Mouse (Mus musculus) CH12F3 (cell line): ENCODE data around the gene Kcnc4.

Experiments used
- in situ Hi-C: fragments of 300-500 bp; cut with MboI; formaldehyde crosslinking; loops from 2 replicates; pipeline ENCODE4 v1.14.3; 2020; ENCODE audit warnings: low sequenced_read_pairs

Gene Kcnc4

DNA sequence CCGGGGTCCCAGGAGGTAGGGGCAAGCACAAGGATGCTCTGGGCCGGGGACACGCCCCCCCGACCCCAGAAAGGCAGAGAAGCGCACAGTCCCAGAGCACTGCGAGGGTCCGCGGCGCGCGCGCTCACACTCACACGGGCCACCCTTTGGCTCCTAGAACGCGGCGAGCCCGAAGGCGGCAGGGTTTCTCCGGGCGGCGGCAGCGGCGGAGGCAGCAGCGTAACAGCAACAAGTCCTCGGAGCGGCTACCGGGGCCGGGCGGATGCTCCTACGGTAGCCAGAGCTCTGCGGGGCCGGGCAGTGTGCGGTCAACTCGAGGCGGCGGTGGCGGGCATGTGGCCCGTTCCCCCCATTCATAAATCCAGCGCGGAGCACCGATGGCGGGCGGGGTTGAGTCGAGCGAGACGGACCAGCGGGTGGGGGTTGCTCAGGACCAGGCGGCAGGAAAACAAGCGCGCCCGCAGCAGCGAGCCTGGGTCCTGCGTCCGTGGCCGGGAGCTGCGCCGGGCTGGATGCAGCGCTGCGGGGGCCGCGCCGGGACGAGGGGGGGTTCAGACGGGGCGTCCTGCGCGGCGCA, at the start of gene Kcnc4:
TSS of gene Kcnc4 (minus strand) at position 357 of the 577 bp plus-strand sequence.
- in situ Hi-C loops, result no loop called here

DNA sequence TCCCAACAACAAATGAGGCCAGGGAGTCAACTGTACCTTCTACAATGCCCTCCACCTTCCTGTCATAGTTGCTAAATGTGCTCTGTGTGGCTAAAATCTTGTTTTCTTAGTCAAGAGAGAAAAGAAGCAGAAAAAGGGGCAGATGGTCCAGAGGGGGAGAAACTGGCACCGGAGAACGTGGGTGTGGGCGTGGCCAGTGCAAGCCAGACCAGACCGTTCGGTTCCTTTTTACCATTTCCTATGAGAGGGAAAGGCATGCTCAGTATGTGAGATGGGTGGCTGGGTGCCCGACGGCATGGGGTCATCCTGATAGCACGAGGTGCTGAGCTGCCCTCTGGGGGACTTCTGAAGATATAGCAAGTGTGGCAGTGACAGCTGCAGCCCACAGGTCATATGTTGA, 49.3 kb upstream of the Kcnc4 start:
- in situ Hi-C loops, result no loop called here

DNA sequence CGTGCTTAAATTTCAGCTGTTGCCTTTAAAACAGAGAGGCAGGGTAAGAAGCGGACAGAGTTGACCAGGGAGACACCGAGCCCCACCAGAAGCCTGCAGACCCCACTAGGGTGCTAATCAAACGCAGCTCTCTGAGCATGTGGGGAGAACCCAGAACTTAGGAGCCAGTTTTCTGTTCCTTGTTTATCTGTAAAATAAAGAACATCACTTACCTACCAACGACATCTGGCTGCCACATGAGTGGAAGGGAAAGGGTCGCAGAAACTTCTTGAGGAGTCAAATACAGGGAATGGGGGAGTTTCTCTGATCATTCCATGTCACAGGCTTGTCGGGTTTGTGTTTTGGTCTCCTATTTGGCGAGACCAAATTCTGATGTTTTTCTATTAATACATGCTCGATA, 48.6 kb upstream of the Kcnc4 start:
- in situ Hi-C loops, result no loop called here

DNA sequence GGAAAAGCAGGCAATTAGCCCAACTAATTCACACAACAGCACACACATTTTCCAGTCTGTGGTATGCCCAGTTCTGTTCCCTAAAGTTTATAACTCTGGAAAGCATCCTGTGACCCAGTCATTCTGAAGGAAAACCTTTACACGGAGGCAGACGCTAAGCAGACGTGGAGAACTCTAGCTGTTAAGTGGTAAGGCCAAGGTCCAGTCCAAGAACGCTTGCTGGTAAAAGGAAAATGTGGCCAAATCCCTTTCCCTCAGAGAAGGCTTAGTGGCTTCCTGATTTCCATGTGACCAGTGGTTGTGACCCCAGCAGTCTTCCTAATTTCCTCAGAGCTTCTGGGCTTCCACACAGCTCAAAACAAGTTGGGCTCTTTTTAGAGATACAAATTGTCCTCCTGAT, 47.2 kb upstream of the Kcnc4 start:
- in situ Hi-C loops, result no loop called here

DNA sequence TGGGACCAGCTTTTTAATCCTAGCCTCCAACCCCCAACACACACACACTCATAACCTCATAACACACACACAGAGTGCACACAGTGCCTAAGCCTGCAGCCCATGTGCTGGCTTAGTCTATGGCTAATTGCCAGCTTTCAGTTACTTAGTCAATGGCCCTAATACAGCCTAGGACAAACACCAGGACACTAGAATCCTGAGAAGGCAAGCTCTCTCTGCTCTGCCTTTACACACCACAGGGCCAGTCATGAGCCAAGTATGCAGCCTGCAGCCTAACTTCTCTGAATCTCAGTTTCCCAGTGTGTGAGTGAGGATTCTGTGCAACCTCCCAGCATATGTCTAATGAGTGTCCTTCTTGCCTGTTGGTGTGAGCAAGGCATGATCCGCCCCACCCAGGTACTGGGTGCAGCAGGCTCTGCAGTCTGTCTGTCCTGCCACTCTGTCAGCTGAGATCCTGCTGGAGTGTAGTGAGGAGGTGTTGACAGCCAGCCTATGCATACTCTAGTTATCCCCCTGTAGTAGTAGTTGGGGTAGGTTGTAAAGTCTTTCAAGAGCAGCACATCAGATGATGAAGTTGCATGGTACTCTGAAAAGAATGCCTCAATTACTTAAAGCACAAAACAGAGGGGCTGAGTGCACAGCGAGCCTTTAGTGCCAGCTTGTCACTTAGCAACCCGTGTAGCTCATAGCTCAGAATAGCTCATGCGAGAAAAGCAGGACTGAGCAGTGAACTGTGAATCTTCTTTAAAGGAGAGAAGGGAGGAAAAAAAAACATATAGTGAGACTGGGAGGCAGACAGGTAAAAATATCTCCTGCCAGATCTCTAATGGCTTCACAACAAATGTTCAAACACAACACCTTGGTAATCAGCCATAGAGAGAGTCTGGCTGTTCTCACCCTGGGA, 46.4 kb upstream of the Kcnc4 start:
- in situ Hi-C loops, result no loop called here

DNA sequence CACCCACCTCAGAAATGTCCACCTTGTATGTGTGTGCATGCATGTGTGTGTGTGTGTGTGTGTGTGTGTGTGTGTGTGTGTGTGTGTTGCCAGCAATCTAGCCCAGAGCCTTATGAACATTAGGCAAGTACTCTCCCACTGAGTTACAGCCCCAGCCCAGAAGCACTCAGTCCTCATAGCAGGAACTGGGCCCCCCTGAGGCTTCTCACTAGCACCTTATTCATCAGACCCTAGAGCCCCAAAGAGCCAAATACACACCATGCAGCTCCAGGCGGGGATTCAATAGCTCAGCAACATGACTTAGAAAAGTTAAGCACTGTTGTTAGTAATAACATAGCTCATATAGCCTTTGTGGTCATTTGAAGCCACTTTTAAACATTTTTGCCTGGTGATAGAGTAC, 45.2 kb upstream of the Kcnc4 start:
- in situ Hi-C loops, result no loop called here

DNA sequence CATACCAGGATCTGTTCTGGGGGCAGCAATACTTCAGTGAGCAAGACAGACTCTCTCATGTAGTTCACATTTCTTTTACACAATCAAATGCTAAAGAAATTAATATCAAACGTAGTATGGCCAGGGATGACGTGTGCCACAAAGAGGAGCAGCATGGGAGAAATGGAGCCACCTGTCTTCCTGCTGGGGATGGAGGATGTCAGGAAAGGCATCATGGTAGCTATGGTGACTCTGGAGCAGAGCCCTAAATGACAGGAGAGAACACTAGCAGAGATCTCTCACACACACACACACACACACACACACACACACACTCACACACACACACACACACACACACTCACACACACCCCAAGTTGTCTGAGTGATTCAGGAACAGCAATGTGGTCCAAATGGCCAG, 44.4 kb upstream of the Kcnc4 start:
- in situ Hi-C loops, result no loop called here

DNA sequence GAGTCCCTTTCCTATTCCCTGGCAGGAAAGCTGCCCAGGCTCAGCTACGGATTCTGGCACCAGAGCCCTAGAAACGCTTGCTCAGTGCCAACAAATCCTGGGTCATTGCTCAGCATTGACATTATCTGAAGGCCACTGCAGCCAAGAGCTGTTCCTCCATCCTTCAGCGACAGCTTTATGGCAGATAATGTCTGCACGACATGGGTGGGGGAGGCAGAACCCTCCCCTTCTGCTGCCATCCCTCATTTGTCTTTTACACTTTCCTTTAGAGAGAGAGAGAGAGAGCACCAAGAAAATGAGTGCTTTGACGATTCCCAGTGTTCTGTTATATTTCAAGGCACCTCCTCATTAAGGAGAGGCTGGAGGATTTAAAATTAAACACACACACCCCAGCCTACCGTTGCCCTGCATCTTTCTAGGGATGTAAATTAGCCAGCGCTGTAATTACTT, 42.4 kb upstream of the Kcnc4 start:
- in situ Hi-C loops, result no loop called here

DNA sequence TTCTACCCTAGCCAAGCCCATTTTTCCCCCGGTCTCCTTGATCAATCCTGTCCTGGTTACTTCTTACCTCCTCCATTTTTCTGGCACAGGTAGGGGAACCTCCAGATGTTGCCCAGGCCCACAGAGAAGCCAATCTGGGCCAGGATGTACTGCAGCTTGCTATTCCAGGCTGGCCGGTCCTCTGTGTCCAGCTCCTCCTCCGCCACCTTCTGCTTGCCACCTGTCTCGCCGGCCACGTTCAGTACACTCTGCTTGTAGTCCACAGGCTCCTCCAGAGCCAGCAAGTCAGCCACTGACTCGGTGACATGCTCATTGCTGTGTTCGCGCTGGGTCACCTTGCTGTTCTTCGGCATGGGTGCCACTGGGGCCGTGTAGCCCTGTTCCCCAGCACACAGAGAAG, 40.9 kb upstream of the Kcnc4 start:
- in situ Hi-C loops, result no loop called here

DNA sequence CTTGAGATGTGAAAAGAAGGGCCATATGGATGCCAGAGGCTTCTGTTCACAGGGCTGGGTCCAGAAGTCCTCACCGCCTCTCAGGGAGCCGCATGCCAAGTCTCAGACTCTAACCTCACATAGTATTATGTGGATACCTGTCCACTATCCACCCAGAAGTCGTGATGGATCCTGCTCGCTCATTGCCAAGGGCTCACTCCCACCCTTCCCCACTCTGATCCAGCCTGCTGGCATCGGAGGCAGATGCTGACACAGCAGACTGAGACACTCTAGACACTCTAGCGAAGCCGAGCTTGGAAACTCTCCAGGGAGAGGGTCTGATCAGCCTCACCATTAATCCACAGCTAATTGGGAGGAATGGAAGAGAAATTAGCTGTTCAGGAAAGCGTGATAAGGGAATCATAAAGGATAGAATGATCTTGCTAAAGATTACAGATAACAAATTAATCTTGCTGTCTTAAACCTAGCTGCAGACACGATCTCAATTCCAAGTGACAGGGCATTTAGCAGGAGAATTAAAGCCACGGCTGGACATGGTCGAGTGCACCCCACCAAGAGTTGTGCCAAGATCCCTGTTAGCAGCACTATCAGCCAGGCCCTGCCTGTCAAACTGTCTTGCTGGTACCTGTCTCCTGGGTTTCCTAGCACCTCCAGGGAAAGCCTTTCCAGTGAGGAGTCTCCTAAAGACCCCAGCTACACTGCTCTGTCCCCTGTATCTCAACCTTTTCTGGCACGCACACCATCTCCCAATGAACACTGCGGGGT, 36.9 kb upstream of the Kcnc4 start:
- in situ Hi-C loops, result no loop called here

DNA sequence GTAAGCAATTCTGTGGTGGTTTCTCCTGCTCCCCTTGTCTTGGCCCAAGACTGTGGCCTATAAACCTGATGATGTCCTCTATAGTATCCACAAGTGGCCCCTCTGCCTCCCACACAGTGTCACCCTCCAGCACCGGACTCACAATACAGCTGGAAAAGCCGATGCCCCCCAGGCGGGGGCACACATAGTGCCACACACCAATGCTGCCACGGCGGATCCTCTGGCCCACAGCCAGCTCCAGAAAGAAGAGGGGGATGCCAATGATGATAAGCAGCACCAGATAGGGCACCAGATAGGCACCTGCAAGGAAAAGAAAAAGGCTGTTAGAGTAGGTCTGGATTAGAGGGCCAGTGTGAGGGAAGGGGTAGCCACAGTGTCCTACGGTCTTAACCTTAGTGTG, 36.2 kb upstream of the Kcnc4 start:
- in situ Hi-C loops, result no loop called here

DNA sequence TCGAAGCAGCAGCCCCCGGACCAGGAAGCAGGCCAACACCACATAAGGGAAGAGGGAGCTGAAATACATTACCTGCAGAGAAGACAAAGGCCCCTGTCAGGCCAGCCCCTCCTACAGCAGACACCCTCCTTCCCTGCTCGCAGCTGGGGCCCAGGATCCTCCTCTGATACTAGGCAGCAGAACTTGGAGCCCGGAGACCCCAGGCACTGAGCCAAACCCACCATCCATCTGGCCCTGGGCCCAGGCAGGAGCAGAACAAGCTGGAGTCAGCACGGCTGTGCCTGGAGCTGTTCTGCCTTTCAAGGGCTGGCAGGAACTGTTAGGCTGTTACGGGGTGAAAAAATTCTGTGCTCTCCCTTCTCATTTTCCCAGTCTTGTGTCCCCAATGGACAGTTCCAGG, 32.1 kb upstream of the Kcnc4 start:
- in situ Hi-C loops, result no loop called here

DNA sequence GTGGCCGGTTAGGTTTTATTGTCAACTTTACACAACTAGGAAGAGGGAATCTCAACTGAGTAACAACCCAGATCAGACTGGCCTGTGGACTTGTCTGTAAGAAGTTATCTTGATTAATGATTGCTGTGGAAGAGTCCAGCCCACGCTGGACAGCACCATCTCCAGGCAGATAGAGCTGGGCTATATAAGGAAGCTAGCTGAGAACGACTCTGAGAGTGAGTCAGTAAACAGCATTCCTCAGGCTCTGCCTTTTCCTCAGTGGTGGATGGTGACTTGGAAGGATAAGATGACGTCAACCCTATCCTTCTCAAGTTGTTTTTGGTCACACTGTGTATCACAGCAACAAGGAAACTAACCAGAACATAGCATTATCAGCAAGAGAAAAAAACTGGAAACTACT, 29.3 kb upstream of the Kcnc4 start:
- in situ Hi-C loops, result no loop called here

DNA sequence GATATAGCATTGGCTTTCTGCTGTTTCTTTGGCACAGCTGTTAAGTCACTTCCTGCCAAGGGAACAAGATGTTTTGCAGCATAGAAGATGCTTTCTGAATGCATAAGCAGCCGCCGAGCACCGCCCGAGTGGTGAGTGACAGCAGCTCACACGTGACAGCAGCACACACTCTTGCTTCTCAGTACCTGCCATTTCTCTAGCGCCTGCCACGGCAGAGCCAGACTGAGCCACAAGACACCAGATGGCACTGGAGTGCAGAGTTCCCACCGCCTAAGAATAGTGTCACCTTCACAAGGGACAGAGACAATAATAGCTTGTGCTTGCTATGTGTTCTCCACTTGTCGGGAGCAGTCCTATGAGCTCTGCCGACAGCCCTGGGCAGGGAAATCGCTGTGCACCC, 23.9 kb upstream of the Kcnc4 start:
- in situ Hi-C loops, result no loop called here

DNA sequence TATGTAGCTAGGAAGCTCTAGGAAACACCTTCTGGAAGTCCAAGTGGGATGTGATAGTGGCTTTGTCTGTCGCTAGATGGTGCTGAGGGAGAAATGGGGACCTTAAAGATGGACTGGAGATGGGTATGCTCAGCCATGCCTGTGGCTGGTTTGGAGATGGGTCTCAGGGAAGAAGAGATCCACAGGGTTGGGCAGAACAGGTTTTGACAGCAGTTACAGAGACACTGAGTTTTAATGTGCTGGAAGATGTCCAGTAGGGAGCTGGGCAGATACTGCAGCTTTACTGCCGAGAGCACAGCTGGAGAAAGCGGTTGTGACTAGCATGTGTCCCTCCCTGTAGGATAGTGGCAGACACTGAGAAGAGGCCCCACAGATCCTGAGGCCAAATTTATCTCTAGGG, 21.3 kb upstream of the Kcnc4 start:
- in situ Hi-C loops, result no loop called here

DNA sequence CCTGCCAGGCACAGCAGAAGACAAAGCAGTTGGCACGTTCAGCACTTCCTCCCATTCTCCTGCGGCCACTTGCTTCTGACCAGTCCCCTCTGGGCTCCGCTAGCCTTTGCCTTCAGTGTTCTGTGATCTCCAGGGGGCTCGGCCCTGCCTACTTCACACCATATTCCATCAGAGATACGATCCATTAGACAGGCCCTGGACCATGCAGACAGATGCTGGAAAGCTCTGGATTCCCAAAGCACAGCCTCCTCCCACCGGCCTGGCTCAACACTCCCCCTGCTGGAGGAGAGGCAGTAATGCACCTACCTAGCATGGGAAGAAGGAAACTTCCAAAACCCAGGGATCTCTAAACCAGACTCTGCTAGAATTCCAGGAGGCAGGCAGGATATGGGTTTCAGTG, 12.8 kb upstream of the Kcnc4 start:
- in situ Hi-C loops, result no loop called here

DNA sequence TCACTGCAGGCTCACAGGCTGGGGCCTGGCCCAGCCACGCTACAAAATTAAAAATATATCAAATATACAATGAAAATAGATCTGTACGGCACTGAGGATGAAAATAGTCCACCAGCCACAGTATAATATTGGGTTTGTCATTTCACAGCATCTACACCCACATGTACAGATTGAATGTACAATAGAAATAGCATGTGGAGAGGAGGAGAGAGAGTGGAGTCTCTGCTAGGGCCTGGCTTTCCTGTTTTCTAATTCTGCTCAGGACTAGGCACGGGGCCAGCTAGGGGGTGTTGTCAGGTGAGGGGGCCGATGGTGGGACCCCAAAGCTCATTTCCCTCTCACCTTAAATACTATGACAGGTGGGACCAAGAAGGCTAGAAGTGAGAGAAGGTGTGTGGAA, 9.7 kb upstream of the Kcnc4 start:
- in situ Hi-C loops, result no loop called here

DNA sequence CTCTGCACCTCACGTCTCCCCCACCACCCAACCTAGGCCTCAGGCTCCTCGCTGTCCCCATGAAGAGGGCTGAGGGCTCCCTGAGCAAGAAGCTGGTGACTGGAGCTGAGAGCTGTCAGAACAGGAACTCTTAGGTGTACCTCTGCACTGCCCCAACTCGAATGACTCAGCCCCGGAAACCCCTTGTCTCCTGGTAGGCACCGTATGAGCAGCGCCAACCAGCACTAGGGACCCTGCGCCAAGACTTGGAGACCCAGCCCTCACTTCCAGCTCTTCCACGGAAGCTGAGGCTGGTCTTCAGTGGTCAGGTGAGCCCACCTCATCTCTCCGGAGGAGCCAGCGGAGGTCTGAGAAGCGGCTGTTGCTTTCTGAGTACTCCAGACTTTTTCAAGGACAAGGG, 8.8 kb upstream of the Kcnc4 start:
- in situ Hi-C loops, result no loop called here

DNA sequence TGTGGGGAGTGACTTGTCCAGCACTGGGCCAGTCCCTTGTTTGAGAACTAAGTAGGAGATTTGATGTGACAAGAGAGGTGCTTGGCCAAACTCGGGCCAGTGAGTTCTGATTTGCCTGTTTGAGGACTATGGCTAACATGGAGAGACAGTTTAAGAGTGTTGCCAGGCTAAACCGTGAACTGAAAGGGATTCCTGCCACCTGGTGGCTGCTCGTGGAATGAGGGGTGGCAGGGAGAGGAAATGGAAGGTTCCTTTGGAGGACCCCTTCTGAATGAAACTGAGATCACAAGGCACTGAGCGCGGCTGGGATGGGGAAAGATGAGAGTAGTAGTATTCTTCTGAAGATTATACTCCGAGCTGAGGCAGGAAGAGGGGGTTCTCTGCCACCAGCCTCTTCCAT, 7.2 kb upstream of the Kcnc4 start:
- in situ Hi-C loops, result no loop called here

DNA sequence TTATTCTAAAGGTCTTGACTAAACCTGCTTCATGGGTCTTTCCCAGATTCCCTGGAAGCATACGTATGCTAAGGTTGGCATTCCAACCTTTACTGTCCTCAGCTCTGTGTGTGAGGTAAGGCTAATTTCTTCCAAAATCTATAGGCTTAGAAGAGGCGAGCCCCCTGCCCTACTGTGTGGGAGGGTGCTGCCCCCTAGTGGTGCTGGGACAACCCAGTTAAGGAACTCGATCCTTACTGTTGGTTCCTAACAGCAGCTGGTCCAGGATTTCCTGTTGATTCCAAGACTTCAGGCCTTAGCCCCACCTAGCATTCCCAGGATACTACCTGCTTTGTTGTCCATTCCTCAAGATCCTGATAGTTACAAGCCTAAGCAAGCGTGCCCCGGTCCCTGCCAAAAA, 2.8 kb upstream of the Kcnc4 start:
- in situ Hi-C loops, result loop anchor here (5.0 kb wide), 2 partner anchors 100 to 230 kb away; partner anchors contain the start of gene A630076J17Rik

DNA sequence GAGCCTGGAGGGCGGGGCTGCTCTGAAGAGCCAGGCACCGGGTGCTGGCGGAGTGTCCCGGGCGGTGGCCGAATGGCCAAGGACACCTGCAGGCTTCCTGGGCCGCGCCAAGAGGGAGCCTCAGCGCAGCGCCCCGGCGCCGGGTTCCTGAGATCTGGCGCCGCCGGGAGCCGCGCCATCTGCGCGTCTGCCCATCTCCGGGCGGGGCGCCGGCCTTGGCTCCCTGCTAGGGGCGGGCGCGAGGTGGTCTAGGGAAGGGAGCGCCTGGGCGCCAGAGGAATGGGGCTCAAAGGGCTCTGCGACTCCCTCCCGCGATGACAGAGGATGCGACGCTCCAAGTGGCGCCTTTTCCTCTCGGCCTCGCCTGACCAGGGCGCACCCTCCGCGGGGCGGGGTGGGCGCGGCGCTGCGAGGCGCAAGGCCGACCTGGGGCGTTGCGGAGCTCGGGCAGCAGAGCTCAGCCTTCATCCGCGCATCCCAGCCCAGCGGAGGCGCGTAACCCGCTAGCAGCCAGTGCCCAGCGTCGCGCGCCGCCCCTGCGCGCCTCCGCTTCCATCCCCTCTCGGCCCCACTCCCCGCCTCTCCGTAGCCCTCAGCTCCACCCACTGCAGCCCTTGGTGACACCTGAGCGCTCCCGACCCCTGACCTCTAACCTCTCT, 550 bp upstream of the Kcnc4 start:
- in situ Hi-C loops, result loop anchor here (5.0 kb wide), 2 partner anchors 98 to 228 kb away; partner anchors contain the start of gene A630076J17Rik
